49 mouse cellular contexts compared by ENCODE assay signal in the genomic region with DNA sequence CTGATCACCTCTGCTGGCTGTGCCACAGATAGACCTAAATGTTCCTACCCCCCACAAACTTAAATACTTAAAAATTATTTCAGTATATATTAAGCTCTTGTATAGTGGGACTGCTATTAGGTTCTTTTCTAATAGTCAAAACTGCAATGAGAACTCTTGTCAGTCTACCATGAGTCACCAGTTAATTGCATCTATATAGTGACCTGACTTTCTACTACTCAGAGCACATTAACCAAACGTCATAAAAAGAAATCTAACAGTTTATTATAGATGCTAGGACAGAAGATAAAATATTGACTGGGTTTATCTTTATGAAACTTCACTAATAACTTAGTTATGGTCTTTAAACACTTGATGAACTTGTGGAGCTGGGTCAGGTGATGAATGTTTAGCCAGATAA. TPM values are rescaled to one million over a fixed set of nuclear protein-coding genes. Genes with fewer than 3 reads are reported as not detected.
"Had no signal": no experiment of that assay in that cellular context is flagged by ENCODE, and none has a peak within 500 bp of the region (broad histone marks: within the 10 kb centered on the region; RNA-seq: fewer than 3 reads in every experiment).

No protein-coding gene starts in this region.

- ATAC-seq: hindbrain, embryonic 16.5 days; hindbrain, postnatal 0 days; inflammation-experienced regulatory T-cells, adult 6 months had no signal

- H3K27me3 ChIP-seq: heart, embryonic 12.5 days; heart, embryonic 13.5 days; heart, embryonic 15.5 days; hindbrain, embryonic 12.5 days; hindbrain, embryonic 13.5 days; hindbrain, embryonic 15.5 days; kidney, embryonic 15.5 days had no signal

- DNase-seq: heart, postnatal 10 days; heart, postnatal 14 days; heart, postnatal 36 days; heart, postnatal 4 days; kidney, adult 11 months; kidney, adult 18-20 months; kidney, adult 2 months; kidney, adult 8-10 months; kidney, adult 9 months; kidney, postnatal 10 days; kidney, postnatal 14 days; kidney, postnatal 25 days; kidney, postnatal 36 days; kidney, postnatal 4 days; layer of hippocampus, adult 9-11 months; layer of hippocampus, postnatal 36 days had no signal

- H3K4me1 ChIP-seq: heart, embryonic 10.5 days; heart, embryonic 12.5 days; heart, embryonic 13.5 days; heart, embryonic 15.5 days; hindbrain, embryonic 10.5 days; hindbrain, embryonic 12.5 days; hindbrain, embryonic 13.5 days; hindbrain, embryonic 15.5 days; kidney, embryonic 15.5 days had no signal

- H3K27ac ChIP-seq: heart, embryonic 10.5 days; heart, embryonic 13.5 days; heart, embryonic 15.5 days; hindbrain, embryonic 10.5 days; hindbrain, embryonic 12.5 days; hindbrain, embryonic 13.5 days; hindbrain, embryonic 14.5 days; hindbrain, embryonic 15.5 days; hindbrain, postnatal 0 days; kidney, embryonic 15.5 days; kidney, postnatal 0 days; layer of hippocampus, adult 2 months; left cerebral cortex, adult 2 months had no signal

- H3K36me3 ChIP-seq: heart, embryonic 10.5 days; heart, embryonic 12.5 days; heart, embryonic 13.5 days; heart, embryonic 15.5 days; hindbrain, embryonic 10.5 days; hindbrain, embryonic 12.5 days; hindbrain, embryonic 13.5 days; hindbrain, embryonic 15.5 days; kidney, embryonic 15.5 days had no signal

- H3K9me3 ChIP-seq: heart, embryonic 10.5 days; heart, embryonic 12.5 days; heart, embryonic 15.5 days; hindbrain, embryonic 10.5 days; hindbrain, embryonic 12.5 days; hindbrain, embryonic 13.5 days; hindbrain, embryonic 15.5 days; kidney, embryonic 15.5 days had no signal

- H3K9ac ChIP-seq: heart, embryonic 12.5 days; heart, embryonic 13.5 days; heart, embryonic 15.5 days; hindbrain, embryonic 12.5 days; hindbrain, embryonic 13.5 days; hindbrain, embryonic 14.5 days; hindbrain, embryonic 15.5 days; kidney, embryonic 15.5 days had no signal

- H3K4me3 ChIP-seq: heart, embryonic 10.5 days; heart, embryonic 12.5 days; heart, embryonic 13.5 days; heart, embryonic 15.5 days; hindbrain, embryonic 10.5 days; hindbrain, embryonic 12.5 days; hindbrain, embryonic 13.5 days; hindbrain, embryonic 15.5 days; kidney, embryonic 15.5 days; layer of hippocampus, adult 2 months; left cerebral cortex, adult 2 months had no signal

- H3K4me2 ChIP-seq: heart, embryonic 11.5 days; heart, embryonic 12.5 days; heart, embryonic 13.5 days; heart, embryonic 15.5 days; hindbrain, embryonic 12.5 days; hindbrain, embryonic 13.5 days; hindbrain, embryonic 14.5 days; hindbrain, embryonic 15.5 days; kidney, embryonic 15.5 days had no signal

RNA-seq across cellular contexts. Expression of a gene that starts 21.5 kb away (rescaled TPM):
- total RNA-seq: heart, postnatal 25 days; heart, postnatal 36 days; heart, postnatal 4 days; hematopoietic stem cell, adult 5-6 weeks; hindbrain, postnatal 0 days; layer of hippocampus, adult 18-20 months; layer of hippocampus, adult 2 months; layer of hippocampus, adult 8-10 months; layer of hippocampus, postnatal 10 days; layer of hippocampus, postnatal 14 days; layer of hippocampus, postnatal 25 days; layer of hippocampus, postnatal 36 days; left cerebral cortex, adult 18-20 months; left cerebral cortex, adult 2 months had no signal
- polyA plus RNA-seq: heart, embryonic 10.5 days; heart, embryonic 11.5 days; heart, embryonic 12.5 days; heart, embryonic 13.5 days; heart, embryonic 14.5 days; hindbrain, embryonic 10.5 days; hindbrain, embryonic 11.5 days; hindbrain, embryonic 12.5 days; hindbrain, embryonic 13.5 days; hindbrain, embryonic 14.5 days; hindbrain, embryonic 15.5 days; hindbrain, embryonic 16.5 days; hindbrain, postnatal 0 days; inflammation-experienced regulatory T-cells, adult 6 months; intestine, embryonic 14.5 days; kidney, adult 2 months; kidney, embryonic 14.5 days; kidney, embryonic 15.5 days; kidney, embryonic 16.5 days had no signal

RNA-seq across cellular contexts. Expression of a gene that starts 24.7 kb away (rescaled TPM):
- total RNA-seq: heart, adult 8-10 months; heart, postnatal 10 days; heart, postnatal 14 days; heart, postnatal 25 days; heart, postnatal 36 days; heart, postnatal 4 days; hematopoietic stem cell, adult 5-6 weeks; hindbrain, postnatal 0 days; layer of hippocampus, adult 18-20 months; layer of hippocampus, adult 2 months; layer of hippocampus, adult 8-10 months; layer of hippocampus, postnatal 10 days; layer of hippocampus, postnatal 14 days; layer of hippocampus, postnatal 25 days; layer of hippocampus, postnatal 36 days; left cerebral cortex, adult 18-20 months; left cerebral cortex, adult 2 months had no signal
- polyA plus RNA-seq: heart, embryonic 10.5 days; heart, embryonic 11.5 days; heart, embryonic 12.5 days; heart, embryonic 13.5 days; heart, embryonic 14.5 days; heart, embryonic 15.5 days; heart, postnatal 0 days; hindbrain, embryonic 10.5 days; hindbrain, embryonic 11.5 days; hindbrain, embryonic 12.5 days; hindbrain, embryonic 13.5 days; hindbrain, embryonic 14.5 days; hindbrain, embryonic 15.5 days; hindbrain, embryonic 16.5 days; hindbrain, postnatal 0 days; inflammation-experienced regulatory T-cells, adult 6 months; kidney, adult 2 months; kidney, embryonic 14.5 days; kidney, embryonic 16.5 days; kidney, postnatal 0 days had no signal

RNA-seq across cellular contexts. Expression of a gene that starts 51.8 kb away (rescaled TPM):
- total RNA-seq: heart, adult 8-10 months; heart, postnatal 10 days; heart, postnatal 14 days; heart, postnatal 25 days; heart, postnatal 36 days; heart, postnatal 4 days; hematopoietic stem cell, adult 5-6 weeks; hindbrain, postnatal 0 days; layer of hippocampus, adult 18-20 months; layer of hippocampus, adult 2 months; layer of hippocampus, adult 8-10 months; layer of hippocampus, postnatal 10 days; layer of hippocampus, postnatal 14 days; layer of hippocampus, postnatal 25 days; layer of hippocampus, postnatal 36 days; left cerebral cortex, adult 18-20 months; left cerebral cortex, adult 2 months had no signal
- polyA plus RNA-seq: heart, embryonic 10.5 days; heart, embryonic 11.5 days; heart, embryonic 12.5 days; heart, embryonic 13.5 days; heart, embryonic 14.5 days; heart, embryonic 15.5 days; heart, embryonic 16.5 days; heart, postnatal 0 days; hindbrain, embryonic 10.5 days; hindbrain, embryonic 11.5 days; hindbrain, embryonic 12.5 days; hindbrain, embryonic 13.5 days; hindbrain, embryonic 14.5 days; hindbrain, embryonic 15.5 days; hindbrain, embryonic 16.5 days; hindbrain, postnatal 0 days; inflammation-experienced regulatory T-cells, adult 6 months; intestine, embryonic 14.5 days; kidney, adult 2 months; kidney, embryonic 14.5 days; kidney, embryonic 15.5 days; kidney, embryonic 16.5 days; kidney, postnatal 0 days had no signal
